Mouse (Mus musculus) frontal cortex, adult 2 months (tissue): Measurements from ENCODE around the gene Klc3. TPM values are rescaled to one million over a fixed set of nuclear protein-coding genes. Genes with fewer than 3 reads are reported as not detected.
A peak's percentile ranks its signal among the peaks of the same experiment; 100 is the strongest.

Experiments used
- DNase-seq, 2 experiments: peaks; one replicate each; pipeline ENCODE4 v3.0.0; 2022; ENCODE audit warnings: low spot score in 1 of 2; ENCODE audit errors: extremely low spot score in 1 of 2
- polyA plus RNA-seq: library from polyadenylated mRNA; depleted of rRNA; stranded (reverse); fragments of >200 nt; gene quantifications from 2 replicates; pipeline ENCODE4 v1.2.3, GENCODE M21; 2012; rRNA removed

Klc3 gene
- polyA plus RNA-seq, 1 experiment = 2.6 TPM

GRCm38 (mm10) chr7:19362276-19362675, 41.6 kb downstream of the Klc3 start:
- DNase-seq = no peak

- DNase-seq = peak in 1 of 2 experiments; percentile 83
Observed at GRCm38 (mm10) chr7:19361720-19362119, 42.2 kb downstream of the Klc3 start.

GRCm38 (mm10) chr7:19360944-19361343, 43.0 kb downstream of the Klc3 start:
- DNase-seq = peak; percentile 92 to 93

- DNase-seq = peak; percentile 73 to 81
Observed at GRCm38 (mm10) chr7:19359892-19360641, 43.8 kb downstream of the Klc3 start.

- DNase-seq = peak; percentile 83 to 91
Observed at GRCm38 (mm10) chr7:19359299-19359891, 44.5 kb downstream of the Klc3 start, which contains the start of the genes Cd3eap and Ppp1r13l. Gene Cd3eap (minus strand): TSS chr7:19359483. Gene Ppp1r13l (plus strand): TSS chr7:19359749.

- DNase-seq = no peak
Observed at GRCm38 (mm10) chr7:19358634-19359033, 45.3 kb downstream of the Klc3 start.

- DNase-seq = no peak
Observed at GRCm38 (mm10) chr7:19357381-19358375, 46.2 kb downstream of the Klc3 start.

GRCm38 (mm10) chr7:19356311-19356710, 47.6 kb downstream of the Klc3 start:
- DNase-seq = no peak

GRCm38 (mm10) chr7:19354991-19355390, 48.9 kb downstream of the Klc3 start:
- no peak for DNase-seq

GRCm38 (mm10) chr7:19350221-19350620, 53.7 kb downstream of the Klc3 start:
- DNase-seq = no peak

- DNase-seq = no peak
Observed at GRCm38 (mm10) chr7:19349188-19349915, 54.6 kb downstream of the Klc3 start.

- DNase-seq = peak; percentile 94 to 97
Observed at GRCm38 (mm10) chr7:19344938-19345471, 58.9 kb downstream of the Klc3 start.

Other genes with a start within 250 kb of the Klc3 start
- 11.0 and 11.9 TPM in 2 replicates for gene Gipr, start 238.0 kb downstream of the Klc3 start, polyA plus RNA-seq
- 134 and 136 TPM in 2 replicates for gene Eml2, start 227.7 kb downstream of the Klc3 start, polyA plus RNA-seq
- gene Gpr4, start 191.6 kb downstream of the Klc3 start, polyA plus RNA-seq = 7.4 and 7.7 TPM in 2 replicates
- 40.9 and 41.0 TPM in 2 replicates for gene Opa3, start 175.8 kb downstream of the Klc3 start, polyA plus RNA-seq
- 22.2 and 24.9 TPM in 2 replicates for gene Vasp, start 132.3 kb downstream of the Klc3 start, polyA plus RNA-seq
- 0.48 and 0.62 TPM in 2 replicates for gene Ppm1n, start 124.0 kb downstream of the Klc3 start, polyA plus RNA-seq
- gene Rtn2, start 121.5 kb downstream of the Klc3 start, polyA plus RNA-seq = 128 and 135 TPM in 2 replicates
- 6.3 and 22.4 TPM in 2 replicates for gene Fosb, start 94.1 kb downstream of the Klc3 start, polyA plus RNA-seq
- gene Ercc1, start 59.3 kb downstream of the Klc3 start, polyA plus RNA-seq = 49.9 and 53.6 TPM in 2 replicates
- 12.7 and 15.2 TPM in 2 replicates for gene Cd3eap, start 44.6 kb downstream of the Klc3 start, polyA plus RNA-seq
- gene Ppp1r13l, start 44.4 kb downstream of the Klc3 start, polyA plus RNA-seq = 5.3 and 5.5 TPM in 2 replicates
- gene Ercc2, start 22.1 kb downstream of the Klc3 start, polyA plus RNA-seq = 41.5 and 47.0 TPM in 2 replicates
- gene Ckm, start 672 bp upstream of the Klc3 start, polyA plus RNA-seq = 0.90 and 1.4 TPM in 2 replicates
- gene Mark4, start 54.7 kb upstream of the Klc3 start, polyA plus RNA-seq = 47.5 and 49.9 TPM in 2 replicates
- 0.32 and 0.40 TPM in 2 replicates for gene Exoc3l2, start 59.2 kb upstream of the Klc3 start, polyA plus RNA-seq
- 7.9 and 8.1 TPM in 2 replicates for gene Bloc1s3, start 104.3 kb upstream of the Klc3 start, polyA plus RNA-seq
- gene Trappc6a, start 104.3 kb upstream of the Klc3 start, polyA plus RNA-seq = 23.7 and 30.1 TPM in 2 replicates
- gene Nkpd1, start 113.7 kb upstream of the Klc3 start, polyA plus RNA-seq = 1.0 and 1.4 TPM in 2 replicates
- gene Ppp1r37, start 159.0 kb upstream of the Klc3 start, polyA plus RNA-seq = 131 and 146 TPM in 2 replicates
- gene Zfp296, start 173.2 kb upstream of the Klc3 start, polyA plus RNA-seq = 2.0 and 2.9 TPM in 2 replicates
- gene Gemin7, start 173.5 kb upstream of the Klc3 start, polyA plus RNA-seq = 47.9 and 49.9 TPM in 2 replicates
- 152 and 164 TPM in 2 replicates for gene Clasrp, start 200.4 kb upstream of the Klc3 start, polyA plus RNA-seq
- 6.1 and 6.5 TPM in 2 replicates for gene Relb, start 225.3 kb upstream of the Klc3 start, polyA plus RNA-seq